Mouse (Mus musculus): ENCODE data around the gene Stox2. TPM values are rescaled to one million over a fixed set of nuclear protein-coding genes. Genes with fewer than 3 reads are reported as not detected.

The Stox2 gene
- total and polyA plus RNA-seq, 2 experiments from 2014 or later: 39.9 to 85.6 TPM

DNA sequence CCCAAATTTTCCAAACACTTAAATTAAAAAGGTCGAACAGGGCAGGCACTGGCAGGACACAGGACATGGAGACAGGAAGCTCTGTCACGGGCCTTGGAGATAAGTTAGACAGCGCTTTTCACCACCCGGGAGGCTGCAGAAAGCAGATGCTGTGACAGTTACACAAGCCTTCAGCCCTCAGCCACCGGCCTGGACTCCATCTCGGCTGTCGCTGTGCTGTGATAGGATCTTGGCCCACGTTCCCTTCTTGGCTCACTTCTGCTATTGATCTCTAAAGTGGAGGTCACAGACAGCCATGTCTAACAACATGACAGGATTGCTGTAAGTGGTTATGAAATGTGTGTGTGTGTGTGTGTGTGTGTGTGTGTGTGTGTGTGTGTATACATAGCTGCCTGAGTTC, 82.9 kb downstream of the Stox2 start:
- Histone ChIP-seq H3K36me3 (ENCODE audit: insufficient read depth) (no peaks in the 10 kb centered on the region), H3K4me2 (ENCODE audit: low read depth) (no peak overlapping the region), H3K9me3 (ENCODE audit: low read length) (no peaks in the 10 kb centered on the region), H3K27me3 (ENCODE audit: insufficient read depth, low read length) (no peaks in the 10 kb centered on the region), H3K9ac (no peak overlapping the region), H3K4me3 (ENCODE audit: low read depth, low read length) (no peak overlapping the region), H3K4me1 (ENCODE audit: insufficient read depth) (no peaks in the 10 kb centered on the region), H3K27ac (ENCODE audit: low read depth, low read length) (no peak overlapping the region)
- ATAC-seq: peak; percentile 60
- no peak for DNase-seq
- WGBS: 27% methylated on average over 8 of the region's 8 CpGs
- TF ChIP-seq CTCF (IDR thresholded peaks at IDR 0.05; ENCODE audit: low read depth): no peak

DNA sequence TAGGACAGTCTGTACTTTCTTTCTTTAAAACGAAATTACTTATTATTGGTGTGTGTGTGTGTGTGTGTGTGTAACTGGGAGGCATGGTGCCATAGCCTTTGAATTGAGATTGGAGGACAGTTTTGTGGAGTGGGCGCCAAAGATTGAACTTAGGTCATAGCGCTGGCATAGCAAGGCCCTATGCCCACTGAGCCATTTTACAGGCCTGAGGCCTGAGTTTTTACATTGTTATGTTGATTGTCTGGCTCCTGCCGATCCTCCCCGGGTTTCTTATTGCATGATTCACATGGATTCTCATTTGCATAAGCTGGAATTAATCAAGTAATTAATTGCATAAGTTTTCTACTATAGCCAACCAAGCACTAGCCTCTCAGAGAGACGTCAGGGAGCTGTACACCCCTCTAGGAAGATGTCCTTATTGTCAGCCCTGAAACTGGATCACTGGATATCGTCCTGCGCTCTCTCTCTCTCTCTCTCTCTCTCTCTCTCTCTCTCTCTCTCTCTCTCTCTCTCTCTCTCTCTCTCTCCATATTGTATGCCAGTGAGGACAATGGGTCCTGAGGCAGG, 90.7 kb downstream of the Stox2 start:
- TF ChIP-seq CTCF (IDR thresholded peaks at IDR 0.05; ENCODE audit: low read depth): no peak
- H3K4me3 ChIP-seq (ENCODE audit: low read depth, low read length): no peak overlapping the region
- H3K27me3 ChIP-seq (ENCODE audit: insufficient read depth, low read length): no peaks in the 10 kb centered on the region
- no peak overlapping the region for H3K9ac ChIP-seq
- no peak overlapping the region for H3K4me2 ChIP-seq (ENCODE audit: low read depth)
- no peak overlapping the region; the same call in 1 of the 2 replicates for H3K27ac ChIP-seq (ENCODE audit: low read depth, low read length)
- no peaks in the 10 kb centered on the region for H3K36me3 ChIP-seq (ENCODE audit: insufficient read depth)
- H3K4me1 ChIP-seq (ENCODE audit: insufficient read depth): peaks cover 7% of the 10 kb centered on the region; the same call in 1 of the 2 replicates
- DNase-seq (no peak), ATAC-seq (no peak)
- 29% methylated on average over 8 of the region's 8 CpGs for WGBS
- no peaks in the 10 kb centered on the region for H3K9me3 ChIP-seq (ENCODE audit: low read length)

DNA sequence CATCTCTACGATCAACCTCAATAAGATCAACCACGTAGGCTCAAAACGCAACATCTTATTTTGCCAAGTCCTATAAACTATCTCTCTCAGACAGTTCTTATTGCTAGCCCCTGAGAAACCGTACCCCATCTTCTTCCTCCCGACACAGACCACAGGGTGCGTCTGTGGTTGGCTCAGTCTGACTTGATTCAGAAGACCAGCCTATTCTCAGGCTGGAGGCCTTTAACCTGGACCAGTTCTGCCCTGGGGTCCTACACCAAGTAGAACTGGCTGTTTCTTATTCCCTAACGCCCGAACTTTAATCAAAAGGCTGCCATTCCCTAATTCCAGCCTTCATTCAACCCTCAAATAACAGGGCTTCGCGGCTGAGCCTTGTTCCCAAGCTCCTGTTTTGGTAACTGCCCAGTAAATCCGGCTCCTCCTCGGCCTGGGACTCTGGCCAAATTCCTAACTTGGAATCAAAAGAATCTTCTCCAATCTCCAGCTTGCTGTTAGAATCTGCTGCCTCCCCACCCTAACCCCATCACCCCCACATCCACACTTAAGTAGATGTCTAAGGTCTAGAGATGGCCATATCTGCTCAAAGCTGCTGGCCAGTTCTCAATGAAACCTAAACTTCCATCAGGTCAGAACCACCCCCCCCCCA, 91.5 kb downstream of the Stox2 start:
- H3K27ac ChIP-seq (ENCODE audit: low read depth, low read length): 0 out of 2 replicates have a peak overlapping the region, but pooled peaks have one; percentile 23

DNA sequence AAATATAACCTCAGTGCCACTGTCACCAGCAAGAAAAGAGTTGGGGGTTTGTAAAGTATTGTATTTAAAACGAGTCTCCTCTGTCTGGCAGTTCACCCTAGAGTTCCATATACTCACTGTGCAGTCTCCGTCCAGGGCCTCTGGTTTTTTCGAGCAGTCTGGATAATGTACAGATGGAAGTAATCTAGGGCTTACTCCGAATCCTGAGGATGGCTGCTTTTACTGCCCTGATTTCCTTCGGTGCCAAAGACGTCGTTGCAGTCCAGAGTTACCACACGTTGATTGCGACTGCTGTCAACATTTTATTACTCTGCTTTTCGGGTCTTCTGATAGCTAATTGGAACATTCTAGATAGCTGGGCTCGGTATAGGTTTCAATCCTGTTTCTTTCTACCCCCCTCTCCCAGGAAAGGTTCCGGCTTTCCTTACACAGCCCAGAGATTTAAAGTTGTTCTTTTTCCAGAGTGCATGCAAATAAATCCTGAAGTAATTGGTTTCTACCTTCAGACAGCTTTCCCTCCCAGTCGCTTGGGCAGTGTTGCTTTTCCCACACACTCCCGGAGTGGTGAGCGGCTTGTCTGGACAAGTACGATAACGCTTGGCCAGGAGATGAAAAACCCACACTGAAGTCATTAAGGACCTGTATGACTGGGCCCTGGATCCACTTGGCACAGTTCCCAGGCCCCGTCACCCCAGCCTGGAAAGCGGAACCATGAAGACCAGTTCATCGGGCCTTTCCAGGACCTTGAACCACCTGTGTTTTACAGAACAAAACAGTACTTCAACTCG, 94.1 kb downstream of the Stox2 start:
- no peaks in the 10 kb centered on the region for H3K27me3 ChIP-seq (ENCODE audit: insufficient read depth, low read length)
- no peak for DNase-seq
- H3K9ac ChIP-seq: no peak overlapping the region
- H3K27ac ChIP-seq (ENCODE audit: low read depth, low read length): 0 out of 2 replicates have a peak overlapping the region, but pooled peaks have one; percentile 15
- no peak overlapping the region for H3K4me3 ChIP-seq (ENCODE audit: low read depth, low read length)
- TF ChIP-seq CTCF (IDR thresholded peaks at IDR 0.05; ENCODE audit: low read depth): no peak
- WGBS: 39% methylated on average over 21 of the region's 21 CpGs
- H3K9me3 ChIP-seq (ENCODE audit: low read length): no peaks in the 10 kb centered on the region
- no peak for ATAC-seq
- H3K4me2 ChIP-seq (ENCODE audit: low read depth): 0 out of 2 replicates have a peak overlapping the region, but pooled peaks have one; percentile 6
- no peaks in the 10 kb centered on the region for H3K36me3 ChIP-seq (ENCODE audit: insufficient read depth)
- peaks cover 7% of the 10 kb centered on the region; the same call in 1 of the 2 replicates for H3K4me1 ChIP-seq (ENCODE audit: insufficient read depth)

More for the DNA sequence above, 91.5 kb downstream of the Stox2 start:
- Histone ChIP-seq H3K9ac (no peak overlapping the region), H3K4me2 (ENCODE audit: low read depth) (no peak overlapping the region), H3K36me3 (ENCODE audit: insufficient read depth) (no peaks in the 10 kb centered on the region), H3K4me3 (ENCODE audit: low read depth, low read length) (no peak overlapping the region), H3K4me1 (ENCODE audit: insufficient read depth) (peaks cover 7% of the 10 kb centered on the region; the same call in 1 of the 2 replicates), H3K27me3 (ENCODE audit: insufficient read depth, low read length) (no peaks in the 10 kb centered on the region), H3K9me3 (ENCODE audit: low read length) (no peaks in the 10 kb centered on the region)
- DNase-seq: peak; percentile 59
- no peak for TF ChIP-seq CTCF (IDR thresholded peaks at IDR 0.05; ENCODE audit: low read depth)
- WGBS: 39% methylated on average over 12 of the region's 12 CpGs
- ATAC-seq: no peak

DNA sequence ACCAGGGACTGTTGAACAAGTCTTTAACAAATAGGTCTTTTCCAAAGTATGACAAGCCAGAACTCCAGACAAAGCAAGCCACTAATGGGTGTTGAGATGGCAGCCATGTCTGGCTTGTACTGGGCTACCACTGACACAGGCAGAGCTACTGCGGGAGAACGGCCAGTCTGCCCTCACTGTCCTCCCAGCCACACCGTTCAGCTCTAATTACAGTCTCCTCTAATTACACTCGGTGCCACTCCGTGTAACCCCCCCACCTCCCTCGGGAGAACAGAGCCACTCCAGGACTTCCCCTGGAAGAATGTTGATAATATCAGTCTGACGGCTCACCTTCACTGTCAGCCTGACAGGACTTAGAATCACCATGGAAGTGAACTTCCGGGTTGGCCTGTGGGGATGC, 97.1 kb downstream of the Stox2 start:
- Histone ChIP-seq H3K4me1 (ENCODE audit: insufficient read depth) (peaks cover 13% of the 10 kb centered on the region; the same call in 1 of the 2 replicates), H3K9me3 (ENCODE audit: low read length) (no peaks in the 10 kb centered on the region), H3K36me3 (ENCODE audit: insufficient read depth) (no peaks in the 10 kb centered on the region), H3K9ac (no peak overlapping the region), H3K27me3 (ENCODE audit: insufficient read depth, low read length) (no peaks in the 10 kb centered on the region), H3K4me2 (ENCODE audit: low read depth) (no peak overlapping the region), H3K27ac (ENCODE audit: low read depth, low read length) (no peak overlapping the region), H3K4me3 (ENCODE audit: low read depth, low read length) (no peak overlapping the region)
- WGBS: 30% methylated on average over 8 of the region's 8 CpGs
- TF ChIP-seq CTCF (IDR thresholded peaks at IDR 0.05; ENCODE audit: low read depth): no peak
- DNase-seq (no peak), ATAC-seq (no peak)

DNA sequence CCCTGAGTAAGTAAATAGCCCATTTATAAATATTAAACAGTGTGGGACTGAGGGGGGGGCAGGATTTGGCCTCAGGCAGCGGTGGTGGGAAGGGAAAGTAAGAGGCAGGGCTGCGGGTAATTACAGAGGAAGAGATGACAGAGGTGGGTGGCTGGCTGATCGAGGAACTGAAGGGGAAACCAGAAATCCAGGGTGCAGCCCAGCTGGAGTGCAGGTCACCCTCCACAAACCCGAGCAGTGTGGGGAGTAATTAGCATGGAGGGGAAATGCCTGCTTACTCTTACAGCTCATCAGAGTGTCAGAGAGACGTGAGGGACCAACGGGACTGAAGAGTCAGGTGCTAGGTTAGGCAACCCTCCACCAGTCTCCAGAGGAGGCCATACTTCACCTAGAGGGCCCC, 98.4 kb downstream of the Stox2 start:
- no peaks in the 10 kb centered on the region for H3K9me3 ChIP-seq (ENCODE audit: low read length)
- H3K4me3 ChIP-seq (ENCODE audit: low read depth, low read length): no peak overlapping the region
- peaks cover 13% of the 10 kb centered on the region; the same call in 1 of the 2 replicates for H3K4me1 ChIP-seq (ENCODE audit: insufficient read depth)
- no peaks in the 10 kb centered on the region for H3K36me3 ChIP-seq (ENCODE audit: insufficient read depth)
- no peak overlapping the region for H3K9ac ChIP-seq
- H3K27ac ChIP-seq (ENCODE audit: low read depth, low read length): no peak overlapping the region
- H3K27me3 ChIP-seq (ENCODE audit: insufficient read depth, low read length): no peaks in the 10 kb centered on the region
- DNase-seq: no peak
- ATAC-seq: no peak
- WGBS: 23% methylated on average over 6 of the region's 6 CpGs
- TF ChIP-seq CTCF (IDR thresholded peaks at IDR 0.05; ENCODE audit: low read depth): no peak
- H3K4me2 ChIP-seq (ENCODE audit: low read depth): no peak overlapping the region

DNA sequence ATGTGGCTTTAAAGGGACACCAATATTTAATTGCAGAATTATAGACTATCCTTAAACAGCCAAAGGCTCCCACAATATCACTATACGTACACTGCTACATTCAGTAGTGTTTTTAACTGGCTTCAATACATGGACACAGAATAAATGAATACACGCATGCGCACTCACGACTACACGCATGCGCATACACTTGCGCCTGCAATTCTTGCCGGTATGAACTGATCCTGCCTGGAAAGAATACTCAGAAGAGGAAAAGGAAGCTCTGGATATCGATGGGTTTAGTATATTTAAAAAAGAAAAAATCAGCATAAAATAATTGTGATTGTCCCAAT, 100.4 kb downstream of the Stox2 start:
- whole genome bisulfite sequencing: 12% methylated on average over 9 of the region's 9 CpGs

More for the DNA sequence above, 100.4 kb downstream of the Stox2 start:
- H3K4me2 ChIP-seq (ENCODE audit: low read depth): peak overlapping the region; percentile 52
- peak overlapping the region; percentile 39 for H3K9ac ChIP-seq
- TF ChIP-seq CTCF (IDR thresholded peaks at IDR 0.05; ENCODE audit: low read depth): no peak
- peak overlapping the region; percentile 86 for H3K27ac ChIP-seq (ENCODE audit: low read depth, low read length)
- DNase-seq (peak; percentile 97), ATAC-seq (peak; percentile 92)
- H3K4me1 ChIP-seq (ENCODE audit: insufficient read depth): peaks cover 13% of the 10 kb centered on the region; the same call in 1 of the 2 replicates
- H3K4me3 ChIP-seq (ENCODE audit: low read depth, low read length): peak overlapping the region; percentile 25
- H3K27me3 ChIP-seq (ENCODE audit: insufficient read depth, low read length): no peaks in the 10 kb centered on the region
- no peaks in the 10 kb centered on the region for H3K9me3 ChIP-seq (ENCODE audit: low read length)
- H3K36me3 ChIP-seq (ENCODE audit: insufficient read depth): no peaks in the 10 kb centered on the region
